Mouse (Mus musculus): ENCODE results near the gene Tspan12.
"Not testable (repeated sequence)": the region's sequence is repeated elsewhere in the genome, so short reads cannot be mapped to it uniquely, and the experiment has no call there.

The Tspan12 gene

GRCm38 (mm10) chr6:21828437-21828836 lies 23.9 kb downstream of the Tspan12 start:
- no peak for DNase-seq (ENCODE audit: low spot score)

- DNase-seq (ENCODE audit: low spot score) = no peak
These were observed 24.3 kb downstream of the Tspan12 start for GRCm38 (mm10) chr6:21828001-21828400.

- no peak for DNase-seq (ENCODE audit: low spot score)
These were observed 28.6 kb downstream of the Tspan12 start for GRCm38 (mm10) chr6:21823694-21824093.

GRCm38 (mm10) chr6:21823281-21823680 lies 29.0 kb downstream of the Tspan12 start:
- peak; percentile 27 for DNase-seq (ENCODE audit: low spot score)

GRCm38 (mm10) chr6:21822721-21823134 lies 29.6 kb downstream of the Tspan12 start:
- DNase-seq (ENCODE audit: low spot score) = peak; percentile 13

GRCm38 (mm10) chr6:21818107-21818807 lies 34.1 kb downstream of the Tspan12 start:
- DNase-seq (ENCODE audit: low spot score) = no peak

- DNase-seq (ENCODE audit: low spot score) = no peak
These were observed 46.3 kb downstream of the Tspan12 start for GRCm38 (mm10) chr6:21806005-21806404.

- DNase-seq (ENCODE audit: low spot score) = no peak
These were observed 47.2 kb downstream of the Tspan12 start for GRCm38 (mm10) chr6:21805013-21805570.

GRCm38 (mm10) chr6:21803483-21804340 lies 48.6 kb downstream of the Tspan12 start:
- DNase-seq (ENCODE audit: low spot score) = no peak

- no peak for DNase-seq (ENCODE audit: low spot score)
These were observed 53.7 kb downstream of the Tspan12 start for GRCm38 (mm10) chr6:21798581-21798980.

GRCm38 (mm10) chr6:21797087-21797486 lies 55.2 kb downstream of the Tspan12 start:
- DNase-seq (ENCODE audit: low spot score) = no peak

GRCm38 (mm10) chr6:21796413-21796812 lies 55.9 kb downstream of the Tspan12 start:
- DNase-seq (ENCODE audit: low spot score) = no peak

- no peak for DNase-seq (ENCODE audit: low spot score)
These were observed 56.9 kb downstream of the Tspan12 start for GRCm38 (mm10) chr6:21795410-21795809.

- DNase-seq (ENCODE audit: low spot score) = peak; percentile 83
These were observed 57.3 kb downstream of the Tspan12 start for GRCm38 (mm10) chr6:21795072-21795407.

- no peak for DNase-seq (ENCODE audit: low spot score)
These were observed 57.8 kb downstream of the Tspan12 start for GRCm38 (mm10) chr6:21794337-21795071.

GRCm38 (mm10) chr6:21791307-21791706 lies 61.0 kb downstream of the Tspan12 start:
- DNase-seq (ENCODE audit: low spot score) = no peak

- no peak for DNase-seq (ENCODE audit: low spot score)
These were observed 61.7 kb downstream of the Tspan12 start for GRCm38 (mm10) chr6:21790550-21791086.

- no peak for DNase-seq (ENCODE audit: low spot score)
These were observed 62.3 kb downstream of the Tspan12 start for GRCm38 (mm10) chr6:21790036-21790435.

- DNase-seq (ENCODE audit: low spot score) = not testable (repeated sequence)
These were observed 62.7 kb downstream of the Tspan12 start for GRCm38 (mm10) chr6:21789582-21789981.

- no peak for DNase-seq (ENCODE audit: low spot score)
These were observed 64.6 kb downstream of the Tspan12 start for GRCm38 (mm10) chr6:21787757-21788156.

- DNase-seq (ENCODE audit: low spot score) = no peak
These were observed 65.0 kb downstream of the Tspan12 start for GRCm38 (mm10) chr6:21787274-21787673.

Measured in embryo, embryonic 10.5 days (tissue).